Mouse (Mus musculus) ES-E14 (cell line): ENCODE data around the gene Tdp2.

Experiments used
- CHD2 ChIP-seq: IDR thresholded peaks from 2 replicates; pipeline ENCODE4 v1.6.1; 2014; ENCODE audit warnings: mild to moderate bottlenecking, low read depth, low read length, inconsistent platforms
- HCFC1 ChIP-seq: IDR thresholded peaks from 2 replicates; pipeline ENCODE4 v1.6.1; 2012; ENCODE audit warnings: low read length, inconsistent platforms, borderline replicate concordance; ENCODE audit not compliant: insufficient read depth
- ZC3H11A ChIP-seq: IDR thresholded peaks from 2 replicates; pipeline ENCODE4 v1.6.1; 2012; ENCODE audit warnings: low read depth, mild to moderate bottlenecking, inconsistent platforms, low read length, borderline replicate concordance
- ZNF384 ChIP-seq: IDR thresholded peaks from 2 replicates; pipeline ENCODE4 v1.6.1; 2012; ENCODE audit warnings: low read depth, low read length, inconsistent platforms

DNA sequence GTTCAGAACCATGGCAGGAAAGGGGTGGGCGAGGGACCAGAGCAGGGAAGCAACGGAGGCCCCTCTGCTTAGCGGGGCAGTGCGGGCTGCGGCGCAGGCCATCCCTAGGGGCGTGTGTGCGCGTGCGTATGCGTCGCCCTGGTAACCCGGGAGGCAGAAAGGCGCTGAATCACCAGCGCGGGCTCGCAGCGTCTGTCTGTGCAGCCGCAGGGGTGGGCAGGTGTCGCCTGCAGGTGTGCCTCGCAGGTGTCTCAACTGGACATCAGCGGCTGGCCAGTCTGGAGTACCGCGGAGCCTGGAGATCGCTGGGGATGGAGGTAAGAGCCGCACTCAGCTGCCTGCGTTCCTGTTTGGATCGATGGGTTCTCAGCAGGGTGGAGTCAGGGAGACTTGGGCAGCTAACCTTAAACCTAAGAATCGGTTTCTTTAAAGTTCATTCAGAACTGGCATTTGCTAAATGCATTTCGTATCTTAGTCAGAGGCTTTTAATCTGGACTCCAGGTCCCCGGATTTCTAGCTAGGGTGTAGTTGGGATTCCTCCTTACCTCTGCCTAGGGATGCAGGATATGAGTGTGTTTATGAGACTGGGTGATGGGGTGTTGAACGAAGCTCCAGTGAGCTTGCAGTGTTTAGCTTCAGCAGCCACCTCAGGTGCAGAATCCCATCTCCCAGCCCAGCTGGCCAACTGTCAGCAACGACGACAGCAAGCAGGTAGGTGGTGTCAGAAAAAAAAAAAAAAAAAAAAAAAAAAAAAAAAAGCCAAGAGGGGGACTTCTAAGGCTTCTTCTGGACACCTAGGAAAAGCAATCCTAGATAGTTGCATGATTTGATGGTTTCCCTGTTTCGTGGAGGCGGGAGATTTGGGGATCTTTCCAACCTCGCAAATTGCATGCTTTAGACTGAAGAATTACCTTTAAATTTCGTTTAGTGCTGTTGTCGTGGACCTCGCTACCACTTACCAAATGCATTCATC is 13.8 kb downstream of the Tdp2 start, which contains the start of gene D130043K22Rik:
- TF ChIP-seq ZNF384 (peak; percentile 79), HCFC1 (no peak), ZC3H11A (no peak), CHD2 (no peak)
